Mouse (Mus musculus) cortical plate, adult 2 months (tissue): Measurements from ENCODE around the gene Tgif1.

ENCODE experiments used
- CTCF ChIP-seq: fragments of 200-500 bp; IDR thresholded peaks from 2 replicates; pipeline ENCODE4 v1.5.1; 2011; ENCODE audit warnings: mild to moderate bottlenecking, control low read depth, low read length; ENCODE audit not compliant: insufficient read depth; ENCODE audit errors: extremely low read depth
- POLR2A ChIP-seq: fragments of 200-500 bp; IDR thresholded peaks from 2 replicates; pipeline ENCODE4 v1.6.1; 2011; ENCODE audit warnings: mild to moderate bottlenecking, low read length, control low read depth; ENCODE audit not compliant: insufficient read depth; ENCODE audit errors: extremely low read depth

DNA sequence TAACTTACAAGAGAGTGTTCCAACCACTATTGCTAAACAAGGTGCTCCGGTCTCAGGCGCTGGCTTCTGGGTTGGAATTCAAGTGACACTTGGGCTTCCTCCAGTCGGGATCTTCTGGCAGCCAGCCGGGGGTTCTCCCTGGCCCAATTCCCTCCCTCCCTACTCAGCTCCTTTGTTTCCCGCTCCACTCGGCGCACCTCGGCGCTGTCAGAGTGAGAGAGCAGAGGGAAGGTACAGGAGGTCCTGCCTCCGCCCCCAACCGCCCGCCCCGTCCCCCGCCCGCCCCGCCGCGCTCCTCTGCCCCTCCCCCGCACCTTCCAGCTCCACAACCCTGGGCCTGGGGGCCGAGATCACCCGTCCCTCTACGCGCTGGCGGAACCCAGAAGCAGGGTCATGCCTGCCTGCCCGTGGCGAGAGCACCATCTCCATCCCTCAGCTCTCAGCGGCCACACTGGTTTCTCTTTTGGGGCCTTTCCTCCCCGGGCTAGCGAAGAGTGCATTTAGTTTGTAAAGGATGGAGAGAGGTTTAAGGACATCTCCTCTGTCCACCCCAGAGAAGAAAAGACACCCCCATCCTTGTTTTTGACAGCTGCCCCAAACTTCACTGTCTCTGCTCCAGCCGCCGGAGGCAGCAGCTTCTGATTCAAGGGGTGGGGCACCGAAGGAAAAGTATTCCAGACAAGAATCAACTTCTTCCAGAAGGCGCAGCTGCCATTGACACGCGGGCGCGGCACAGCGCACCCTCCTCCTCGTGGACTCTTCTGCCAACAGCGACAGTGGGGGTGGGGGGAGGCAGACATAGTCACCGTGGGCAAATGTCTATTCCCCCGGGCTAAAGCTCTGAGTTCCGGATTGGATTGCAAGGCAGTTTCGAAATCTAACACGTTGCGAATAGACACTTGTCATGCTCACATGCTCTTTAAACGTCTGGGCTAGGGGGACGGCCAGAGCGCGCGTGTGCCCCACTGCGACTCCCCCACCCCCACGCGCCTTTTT lies 2.1 kb downstream of the Tgif1 start:
- TF ChIP-seq POLR2A (no peak), CTCF (no peak)
